Mouse (Mus musculus) forebrain, embryonic 11.5 days (tissue): ENCODE measurements at regions not wholly inside any gene's neighbourhood (a gene's known extent, or its start where the extent isn't known, plus 50 kb on each side); places are given as distances from the start of the nearest gene placed in this dataset.

ENCODE experiments used
- ATAC-seq: fragments of 200-750 bp; cut with Nextera tagmentation; replicated peaks from 2 replicates; pipeline ENCODE4 v1.8.0; 2017; ENCODE audit warnings: moderate TSS enrichment; ENCODE audit not compliant: low FRiP score
- DNase-seq: peaks from one replicate; pipeline ENCODE4 v3.0.0-alpha.2; 2017; ENCODE audit warnings: low spot score
- H3K27ac ChIP-seq: fragments of 300-500 bp; sonication (generic); 2 replicates; pipeline ENCODE4 v1.5.1; 2014; ENCODE audit warnings: low read depth, low read length
- H3K27me3 ChIP-seq: fragments of 300-500 bp; sonication (generic); 2 replicates; pipeline ENCODE4 v1.6.1; 2014; ENCODE audit warnings: mild to moderate bottlenecking, low read length, mixed read lengths; ENCODE audit not compliant: control insufficient read depth, insufficient read depth
- H3K36me3 ChIP-seq: fragments of 300-500 bp; sonication (generic); 2 replicates; pipeline ENCODE4 v1.6.1; 2014; ENCODE audit warnings: mild to moderate bottlenecking, low read length, moderate library complexity, mixed read lengths; ENCODE audit not compliant: control insufficient read depth, insufficient read depth
- H3K4me1 ChIP-seq: fragments of 300-500 bp; sonication (generic); replicated peaks from 2 replicates; pipeline ENCODE4 v1.6.1; 2014; ENCODE audit warnings: low read length, mixed read lengths; ENCODE audit not compliant: control insufficient read depth, insufficient read depth
- H3K4me2 ChIP-seq: fragments of 300-500 bp; sonication (generic); 2 replicates; pipeline ENCODE4 v1.6.1; 2014; ENCODE audit warnings: low read depth, mild to moderate bottlenecking, low read length, moderate library complexity, mixed read lengths; ENCODE audit not compliant: severe bottlenecking
- H3K4me3 ChIP-seq: fragments of 300-500 bp; sonication (generic); 2 replicates; pipeline ENCODE4 v1.5.1; 2014; ENCODE audit warnings: low read depth, low read length
- H3K9ac ChIP-seq: fragments of 300-500 bp; sonication (generic); 2 replicates; pipeline ENCODE4 v1.6.1; 2014; ENCODE audit warnings: low read length
- H3K9me3 ChIP-seq: fragments of 300-500 bp; sonication (generic); 2 replicates; pipeline ENCODE4 v1.6.1; 2016; ENCODE audit warnings: low read length, mixed read lengths; ENCODE audit not compliant: control insufficient read depth
- WGBS: fragments of 180-500 bp; shearing (Covaris S2); extraction: QIAGEN DNeasy Blood & Tissue Kit; methylation state at CpG from one replicate; pipeline ENCODE4 v1.1.7; 2014; 5-methylcytosine and 5-hydroxymethylcytosine counted together

- Histone ChIP-seq H3K4me1 (no peaks in the 10 kb centered on the region), H3K36me3 (no peaks in the 10 kb centered on the region), H3K4me3 (no peak overlapping the region), H3K9me3 (no peaks in the 10 kb centered on the region), H3K27ac (no peak overlapping the region), H3K4me2 (no peak overlapping the region), H3K9ac (no peak overlapping the region), H3K27me3 (no peaks in the 10 kb centered on the region)
- DNase-seq (peak; percentile 62), ATAC-seq (no peak)
- 59% methylated on average over 5 of the region's 5 CpGs for WGBS
Measured at GRCm38 (mm10) chr9:100023641-100024040, 147.7 kb upstream of the Sox14 start.

GRCm38 (mm10) chr9:100022035-100022434, 146.1 kb upstream of the Sox14 start:
- DNase-seq = no peak
- Histone ChIP-seq H3K27me3 (no peaks in the 10 kb centered on the region), H3K4me2 (no peak overlapping the region), H3K9me3 (no peaks in the 10 kb centered on the region), H3K27ac (no peak overlapping the region), H3K4me3 (no peak overlapping the region), H3K9ac (no peak overlapping the region), H3K36me3 (no peaks in the 10 kb centered on the region), H3K4me1 (no peaks in the 10 kb centered on the region)
- WGBS = 80% methylated on average over 3 of the region's 3 CpGs
- no peak for ATAC-seq

GRCm38 (mm10) chr9:99995204-99995603, 119.2 kb upstream of the Sox14 start:
- Histone ChIP-seq H3K27ac (no peak overlapping the region), H3K4me3 (no peak overlapping the region), H3K27me3 (peaks cover 4% of the 10 kb centered on the region; the same call in 1 of the 2 replicates), H3K9ac (no peak overlapping the region), H3K9me3 (no peaks in the 10 kb centered on the region), H3K4me2 (no peak overlapping the region), H3K4me1 (peaks cover 2% of the 10 kb centered on the region), H3K36me3 (no peaks in the 10 kb centered on the region)
- ATAC-seq (no peak), DNase-seq (no peak)
- WGBS = 37% methylated on average over 8 of the region's 8 CpGs

GRCm38 (mm10) chr9:99994285-99995144, 118.5 kb upstream of the Sox14 start:
- Histone ChIP-seq H3K27me3 (peaks cover 4% of the 10 kb centered on the region; the same call in 1 of the 2 replicates), H3K9me3 (no peaks in the 10 kb centered on the region), H3K27ac (no peak overlapping the region), H3K4me1 (peaks cover 2% of the 10 kb centered on the region), H3K9ac (peak overlapping the region; percentile 4; the same call in 1 of the 2 replicates), H3K4me2 (peak overlapping the region; percentile 47), H3K36me3 (no peaks in the 10 kb centered on the region), H3K4me3 (peak overlapping the region; percentile 13)
- WGBS = 1% methylated on average over 30 of the region's 30 CpGs
- ATAC-seq (peak; percentile 86), DNase-seq (peak; percentile 77)

GRCm38 (mm10) chr9:99987376-99987775, 111.4 kb upstream of the Sox14 start:
- ATAC-seq (no peak), DNase-seq (no peak)
- no peaks in the 10 kb centered on the region for H3K36me3 ChIP-seq
- H3K4me3 ChIP-seq = no peak overlapping the region
- H3K27ac ChIP-seq = no peak overlapping the region
- H3K9ac ChIP-seq = no peak overlapping the region
- peaks cover 2% of the 10 kb centered on the region; the same call in 1 of the 2 replicates for H3K27me3 ChIP-seq
- 13% methylated on average over 1 of the region's 1 CpGs for WGBS
- H3K9me3 ChIP-seq = peaks cover 4% of the 10 kb centered on the region; the same call in 1 of the 2 replicates
- H3K4me2 ChIP-seq = no peak overlapping the region
- no peaks in the 10 kb centered on the region for H3K4me1 ChIP-seq

- Histone ChIP-seq H3K27ac (no peak overlapping the region), H3K36me3 (no peaks in the 10 kb centered on the region), H3K4me3 (no peak overlapping the region), H3K27me3 (peaks cover 2% of the 10 kb centered on the region; the same call in 1 of the 2 replicates), H3K9ac (no peak overlapping the region), H3K4me2 (no peak overlapping the region), H3K9me3 (no peaks in the 10 kb centered on the region), H3K4me1 (no peaks in the 10 kb centered on the region)
- 88% methylated on average over 1 of the region's 1 CpGs for WGBS
- ATAC-seq (no peak), DNase-seq (no peak)
Measured at GRCm38 (mm10) chr9:99980734-99981133, 104.8 kb upstream of the Sox14 start.

- no peaks in the 10 kb centered on the region for H3K9me3 ChIP-seq
- no peaks in the 10 kb centered on the region for H3K4me1 ChIP-seq
- H3K4me3 ChIP-seq = no peak overlapping the region
- no peak overlapping the region for H3K9ac ChIP-seq
- no peak for ATAC-seq
- DNase-seq = no peak
- no peaks in the 10 kb centered on the region for H3K27me3 ChIP-seq
- H3K27ac ChIP-seq = no peak overlapping the region
- H3K36me3 ChIP-seq = no peaks in the 10 kb centered on the region
- no peak overlapping the region for H3K4me2 ChIP-seq
Measured at GRCm38 (mm10) chr9:99961561-99961960, 85.6 kb upstream of the Sox14 start.

- H3K27ac ChIP-seq = 0 out of 2 replicates have a peak overlapping the region, but pooled peaks have one; percentile 41
Measured at GRCm38 (mm10) chr9:99954720-99955119, 78.8 kb upstream of the Sox14 start.

More at GRCm38 (mm10) chr9:99954720-99955119, 78.8 kb upstream of the Sox14 start:
- Histone ChIP-seq H3K9me3 (no peaks in the 10 kb centered on the region), H3K27me3 (no peaks in the 10 kb centered on the region), H3K4me2 (peak overlapping the region; percentile 32; the same call in 1 of the 2 replicates), H3K36me3 (no peaks in the 10 kb centered on the region), H3K9ac (no peak overlapping the region), H3K4me1 (no peaks in the 10 kb centered on the region), H3K4me3 (no peak overlapping the region)
- DNase-seq (no peak), ATAC-seq (0 out of 2 replicates have a peak, but pooled peaks have one; percentile 36)
- WGBS = 17% methylated on average over 10 of the region's 10 CpGs
